Mouse (Mus musculus) embryonic facial prominence, embryonic 14.5 days (tissue): ENCODE data around the gene Ppp4r4. TPM values are rescaled to one million over a fixed set of nuclear protein-coding genes. Genes with fewer than 3 reads are reported as not detected.

Experiments
- ATAC-seq: fragments of 200-750 bp; cut with Nextera tagmentation; 2 replicates; pipeline ENCODE4 v1.8.0; 2017; ENCODE audit warnings: low read depth, moderate number of reproducible peaks, moderate TSS enrichment
- DNase-seq: peaks from one replicate; pipeline ENCODE4 v3.0.0-alpha.2; 2015; ENCODE audit warnings: low spot score
- H3K27ac ChIP-seq: fragments of 300-500 bp; sonication (generic); replicated peaks from 2 replicates; pipeline ENCODE4 v1.5.1; 2014; ENCODE audit warnings: low read depth, mild to moderate bottlenecking, low read length, moderate library complexity
- H3K27me3 ChIP-seq: fragments of 300-500 bp; sonication (generic); replicated peaks from 2 replicates; pipeline ENCODE4 v1.6.1; 2014; ENCODE audit warnings: low read length; ENCODE audit not compliant: control insufficient read depth, insufficient read depth
- H3K36me3 ChIP-seq: fragments of 300-500 bp; sonication (generic); 2 replicates; pipeline ENCODE4 v1.6.1; 2014; ENCODE audit warnings: low read length, mixed read lengths; ENCODE audit not compliant: control insufficient read depth, insufficient read depth
- H3K4me1 ChIP-seq: fragments of 300-500 bp; sonication (generic); 2 replicates; pipeline ENCODE4 v1.6.1; 2014; ENCODE audit warnings: antibody characterized with exemption, low read length; ENCODE audit not compliant: control insufficient read depth, insufficient read depth
- H3K4me2 ChIP-seq: fragments of 300-500 bp; sonication (generic); 2 replicates; pipeline ENCODE4 v1.6.1; 2014; ENCODE audit warnings: low read depth, mild to moderate bottlenecking, low read length, moderate library complexity, mixed read lengths
- H3K4me3 ChIP-seq: fragments of 300-500 bp; sonication (generic); 2 replicates; pipeline ENCODE4 v1.5.1; 2014; ENCODE audit warnings: low read depth, mild to moderate bottlenecking, low read length
- H3K9ac ChIP-seq: fragments of 300-500 bp; sonication (generic); 2 replicates; pipeline ENCODE4 v1.6.1; 2014; ENCODE audit warnings: low read depth, mild to moderate bottlenecking, low read length, moderate library complexity, mixed read lengths
- H3K9me3 ChIP-seq: fragments of 300-500 bp; sonication (generic); 2 replicates; pipeline ENCODE4 v1.6.1; 2016; ENCODE audit warnings: low read length; ENCODE audit not compliant: control insufficient read depth
- WGBS: fragments of 180-500 bp; shearing (Covaris S2); extraction: QIAGEN DNeasy Blood & Tissue Kit; methylation state at CpG from one replicate; pipeline ENCODE4 v1.1.7; 2014; 5-methylcytosine and 5-hydroxymethylcytosine counted together
- polyA plus RNA-seq: library from polyadenylated mRNA; unstranded; fragments of >200 nt; fragmentation: Nextera tagmentation; extraction: Ambion mirVana; gene quantifications from 2 replicates; pipeline ENCODE4 v1.2.1, GENCODE M21; 2014

The Ppp4r4 gene
- polyA plus RNA-seq, 1 experiment from 2014 or later: 1.2 TPM

- H3K9me3 ChIP-seq: no peaks in the 10 kb centered on the region
- H3K4me3 ChIP-seq: no peak overlapping the region
- H3K27me3 ChIP-seq: no peaks in the 10 kb centered on the region
- H3K27ac ChIP-seq: no peak overlapping the region
- H3K36me3 ChIP-seq: no peaks in the 10 kb centered on the region
- no peak overlapping the region for H3K9ac ChIP-seq
- ATAC-seq (peak; percentile 44; the same call in 1 of the 2 replicates), DNase-seq (no peak)
- no peak overlapping the region for H3K4me2 ChIP-seq
- no peaks in the 10 kb centered on the region for H3K4me1 ChIP-seq
- 61% methylated on average over 4 of the region's 4 CpGs for WGBS
These were observed 18.6 kb upstream of the Ppp4r4 start for GRCm38 (mm10) chr12:103513451-103513871.

GRCm38 (mm10) chr12:103514354-103514753 is 17.7 kb upstream of the Ppp4r4 start:
- DNase-seq (no peak), ATAC-seq (no peak)
- H3K36me3 ChIP-seq: no peaks in the 10 kb centered on the region
- H3K4me3 ChIP-seq: no peak overlapping the region
- no peaks in the 10 kb centered on the region for H3K4me1 ChIP-seq
- no peaks in the 10 kb centered on the region for H3K9me3 ChIP-seq
- no peaks in the 10 kb centered on the region for H3K27me3 ChIP-seq
- 70% methylated on average over 3 of the region's 3 CpGs for WGBS
- no peak overlapping the region for H3K27ac ChIP-seq
- no peak overlapping the region for H3K9ac ChIP-seq
- no peak overlapping the region for H3K4me2 ChIP-seq

- Histone ChIP-seq H3K36me3 (no peaks in the 10 kb centered on the region), H3K4me2 (no peak overlapping the region), H3K27me3 (no peaks in the 10 kb centered on the region), H3K4me3 (no peak overlapping the region), H3K9ac (no peak overlapping the region), H3K27ac (no peak overlapping the region), H3K9me3 (no peaks in the 10 kb centered on the region), H3K4me1 (no peaks in the 10 kb centered on the region)
- ATAC-seq: no peak
- no peak for DNase-seq
- WGBS: 62% methylated on average over 4 of the region's 4 CpGs
These were observed 16.4 kb upstream of the Ppp4r4 start for GRCm38 (mm10) chr12:103515638-103516037.

GRCm38 (mm10) chr12:103518640-103519039 is 13.4 kb upstream of the Ppp4r4 start:
- DNase-seq (no peak), ATAC-seq (no peak)
- no peaks in the 10 kb centered on the region for H3K27me3 ChIP-seq
- H3K27ac ChIP-seq: no peak overlapping the region
- no peak overlapping the region for H3K9ac ChIP-seq
- 0 out of 2 replicates have a peak, but pooled peaks cover 8% of the 10 kb centered on the region for H3K9me3 ChIP-seq
- no peaks in the 10 kb centered on the region for H3K36me3 ChIP-seq
- no peak overlapping the region for H3K4me3 ChIP-seq
- no peak overlapping the region for H3K4me2 ChIP-seq
- H3K4me1 ChIP-seq: no peaks in the 10 kb centered on the region
- 87% methylated on average over 6 of the region's 6 CpGs for WGBS

- H3K4me3 ChIP-seq: no peak overlapping the region
- 77% methylated on average over 2 of the region's 2 CpGs for WGBS
- H3K36me3 ChIP-seq: no peaks in the 10 kb centered on the region
- H3K4me2 ChIP-seq: no peak overlapping the region
- H3K9ac ChIP-seq: no peak overlapping the region
- no peak for ATAC-seq
- no peak for DNase-seq
- H3K27ac ChIP-seq: no peak overlapping the region
- peaks cover 6% of the 10 kb centered on the region; the same call in 1 of the 2 replicates for H3K9me3 ChIP-seq
- H3K4me1 ChIP-seq: no peaks in the 10 kb centered on the region
- H3K27me3 ChIP-seq: peaks cover 8% of the 10 kb centered on the region
These were observed 1.5 kb upstream of the Ppp4r4 start for GRCm38 (mm10) chr12:103530596-103530995.

- no peaks in the 10 kb centered on the region for H3K36me3 ChIP-seq
- H3K4me1 ChIP-seq: no peaks in the 10 kb centered on the region
- H3K27me3 ChIP-seq: peaks cover 8% of the 10 kb centered on the region
- no peaks in the 10 kb centered on the region for H3K9me3 ChIP-seq
- peak overlapping the region; percentile 79 for H3K9ac ChIP-seq
- ATAC-seq (peak; percentile 23; the same call in 1 of the 2 replicates), DNase-seq (no peak)
- peak overlapping the region; percentile 77 for H3K4me3 ChIP-seq
- 1% methylated on average over 26 of the region's 44 CpGs for WGBS
- H3K4me2 ChIP-seq: peak overlapping the region; percentile 91
- no peak overlapping the region for H3K27ac ChIP-seq
These were observed 739 bp downstream of the Ppp4r4 start for GRCm38 (mm10) chr12:103532649-103533395.

- no peak for DNase-seq
- Histone ChIP-seq H3K4me2 (no peak overlapping the region), H3K9me3 (no peaks in the 10 kb centered on the region), H3K9ac (no peak overlapping the region), H3K4me1 (no peaks in the 10 kb centered on the region), H3K27me3 (no peaks in the 10 kb centered on the region), H3K36me3 (no peaks in the 10 kb centered on the region), H3K4me3 (no peak overlapping the region), H3K27ac (no peak overlapping the region)
- ATAC-seq: no peak
- WGBS: 71% methylated on average over 4 of the region's 4 CpGs
These were observed 8.3 kb downstream of the Ppp4r4 start for GRCm38 (mm10) chr12:103540429-103540828.

- H3K36me3 ChIP-seq: no peaks in the 10 kb centered on the region
- no peak for DNase-seq
- H3K9ac ChIP-seq: no peak overlapping the region
- H3K27me3 ChIP-seq: no peaks in the 10 kb centered on the region
- WGBS: 82% methylated on average over 2 of the region's 2 CpGs
- no peaks in the 10 kb centered on the region for H3K9me3 ChIP-seq
- ATAC-seq: no peak
- no peak overlapping the region for H3K4me2 ChIP-seq
- no peaks in the 10 kb centered on the region for H3K4me1 ChIP-seq
- no peak overlapping the region for H3K27ac ChIP-seq
- H3K4me3 ChIP-seq: no peak overlapping the region
These were observed 11.3 kb downstream of the Ppp4r4 start for GRCm38 (mm10) chr12:103543351-103543750.

- H3K4me3 ChIP-seq: no peak overlapping the region
- ATAC-seq: no peak
These were observed 12.1 kb downstream of the Ppp4r4 start for GRCm38 (mm10) chr12:103544213-103544612.

More at GRCm38 (mm10) chr12:103544213-103544612, 12.1 kb downstream of the Ppp4r4 start:
- H3K27ac ChIP-seq: no peak overlapping the region
- WGBS: 5% methylated on average over 3 of the region's 3 CpGs
- H3K9ac ChIP-seq: no peak overlapping the region
- peak; percentile 62 for DNase-seq
- no peaks in the 10 kb centered on the region for H3K9me3 ChIP-seq
- no peaks in the 10 kb centered on the region for H3K4me1 ChIP-seq
- H3K27me3 ChIP-seq: no peaks in the 10 kb centered on the region
- H3K4me2 ChIP-seq: no peak overlapping the region
- no peaks in the 10 kb centered on the region for H3K36me3 ChIP-seq
